Mouse (Mus musculus) kidney, postnatal 0 days (tissue): ENCODE results near the gene Sema5b. TPM values are rescaled to one million over a fixed set of nuclear protein-coding genes. Genes with fewer than 3 reads are reported as not detected.

Experiments
- ATAC-seq: fragments of 200-750 bp; cut with Nextera tagmentation; replicated peaks from 2 replicates; pipeline ENCODE4 v1.8.0; 2017; ENCODE audit warnings: low read depth, moderate number of reproducible peaks, moderate TSS enrichment, moderate library complexity; ENCODE audit not compliant: low FRiP score
- DNase-seq: peaks from one replicate; pipeline ENCODE4 v3.0.0-alpha.2; 2016; ENCODE audit warnings: low spot score
- H3K27ac ChIP-seq: fragments of 300-500 bp; sonication (generic); 2 replicates; pipeline ENCODE4 v1.5.1; 2014; ENCODE audit warnings: mild to moderate bottlenecking
- H3K27me3 ChIP-seq: fragments of 300-500 bp; sonication (generic); 2 replicates; pipeline ENCODE4 v1.6.1; 2014; ENCODE audit warnings: low read length, mixed read lengths; ENCODE audit not compliant: insufficient read depth
- H3K36me3 ChIP-seq: fragments of 300-500 bp; sonication (generic); 2 replicates; pipeline ENCODE4 v1.6.1; 2014; ENCODE audit warnings: low read length, mixed read lengths; ENCODE audit not compliant: insufficient read depth
- H3K4me1 ChIP-seq: fragments of 300-500 bp; sonication (generic); replicated peaks from 2 replicates; pipeline ENCODE4 v1.6.1; 2014; ENCODE audit warnings: antibody characterized with exemption, low read length, mixed read lengths; ENCODE audit not compliant: insufficient read depth
- H3K4me2 ChIP-seq: fragments of 300-500 bp; sonication (generic); 2 replicates; pipeline ENCODE4 v1.6.1; 2014; ENCODE audit warnings: mild to moderate bottlenecking, low read length, moderate library complexity, mixed read lengths
- H3K4me3 ChIP-seq: fragments of 300-500 bp; sonication (generic); replicated peaks from 2 replicates; pipeline ENCODE4 v1.5.1; 2014; ENCODE audit warnings: low read depth, low read length
- H3K9ac ChIP-seq: fragments of 300-500 bp; sonication (generic); 2 replicates; pipeline ENCODE4 v1.6.1; 2014; ENCODE audit warnings: low read depth, low read length
- H3K9me3 ChIP-seq: fragments of 300-500 bp; sonication (generic); replicated peaks from 2 replicates; pipeline ENCODE4 v1.6.1; 2016; ENCODE audit warnings: low read length, inconsistent platforms, mixed read lengths
- CTCF ChIP-seq: IDR thresholded peaks from 2 replicates; pipeline ENCODE4 v1.5.1; 2016; ENCODE audit warnings: antibody characterized with exemption, low read depth, mild to moderate bottlenecking, moderate library complexity
- WGBS: fragments of 180-500 bp; shearing (Covaris S2); extraction: QIAGEN DNeasy Blood & Tissue Kit; methylation state at CpG from one replicate; pipeline ENCODE4 v1.1.7; 2014; 5-methylcytosine and 5-hydroxymethylcytosine counted together
- polyA plus RNA-seq: library from polyadenylated mRNA; unstranded; fragments of >200 nt; fragmentation: Nextera tagmentation; extraction: Ambion mirVana; gene quantifications from 2 replicates; pipeline ENCODE4 v1.2.1, GENCODE M21; 2015

Sema5b gene
- polyA plus RNA-seq, 1 experiment from 2014 or later: 1.7 TPM

DNA sequence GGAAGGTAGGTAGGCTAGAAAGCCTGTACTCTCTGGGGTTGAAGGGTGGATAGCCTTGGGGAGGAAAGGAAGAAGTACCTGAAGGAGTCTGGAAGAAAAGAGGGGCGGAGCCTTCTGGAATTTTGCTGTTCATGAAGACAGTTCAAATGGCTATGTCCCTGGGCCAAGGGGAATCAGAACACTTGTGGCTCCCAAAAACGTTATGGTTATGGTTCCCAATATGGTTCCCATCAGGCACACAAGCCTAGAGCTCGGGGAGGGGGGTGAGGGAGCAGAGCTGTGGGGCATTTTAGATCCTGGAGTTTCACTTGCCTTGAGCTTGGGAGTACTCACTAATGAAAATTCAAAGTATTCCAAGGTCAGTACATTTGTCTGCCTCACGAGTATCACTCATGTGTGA is 123.9 kb downstream of the Sema5b start:
- H3K27me3 ChIP-seq: peaks cover 7% of the 10 kb centered on the region; the same call in 1 of the 2 replicates
- ATAC-seq (no peak), DNase-seq (no peak)
- H3K27ac ChIP-seq: no peak overlapping the region
- WGBS: 83% methylated on average over 4 of the region's 4 CpGs
- no peaks in the 10 kb centered on the region for H3K4me1 ChIP-seq
- H3K36me3 ChIP-seq: no peaks in the 10 kb centered on the region
- no peak overlapping the region for H3K4me2 ChIP-seq
- no peak for TF ChIP-seq CTCF
- H3K9me3 ChIP-seq: no peaks in the 10 kb centered on the region
- H3K9ac ChIP-seq: no peak overlapping the region
- no peak overlapping the region for H3K4me3 ChIP-seq

GRCm38 (mm10) chr16:35677511-35678113 is 136.7 kb downstream of the Sema5b start:
- no peaks in the 10 kb centered on the region for H3K4me1 ChIP-seq
- H3K9me3 ChIP-seq: no peaks in the 10 kb centered on the region
- no peaks in the 10 kb centered on the region for H3K36me3 ChIP-seq
- no peak overlapping the region for H3K27ac ChIP-seq
- no peak overlapping the region for H3K4me3 ChIP-seq
- no peaks in the 10 kb centered on the region for H3K27me3 ChIP-seq
- no peak overlapping the region for H3K4me2 ChIP-seq
- no peak for ATAC-seq
- no peak for DNase-seq
- H3K9ac ChIP-seq: no peak overlapping the region
- 64% methylated on average over 8 of the region's 8 CpGs for WGBS
- TF ChIP-seq CTCF: no peak

GRCm38 (mm10) chr16:35678476-35678875 is 137.5 kb downstream of the Sema5b start:
- ATAC-seq: no peak
- no peak for DNase-seq
- 40% methylated on average over 3 of the region's 3 CpGs for WGBS

GRCm38 (mm10) chr16:35681327-35682108 is 140.6 kb downstream of the Sema5b start:
- no peak for TF ChIP-seq CTCF
- Histone ChIP-seq H3K4me3 (no peak overlapping the region), H3K27ac (no peak overlapping the region), H3K9ac (no peak overlapping the region), H3K27me3 (no peaks in the 10 kb centered on the region), H3K4me2 (no peak overlapping the region), H3K4me1 (no peaks in the 10 kb centered on the region), H3K36me3 (no peaks in the 10 kb centered on the region), H3K9me3 (no peaks in the 10 kb centered on the region)
- DNase-seq (no peak), ATAC-seq (no peak)
- WGBS: 63% methylated on average over 17 of the region's 17 CpGs

More at GRCm38 (mm10) chr16:35678476-35678875, 137.5 kb downstream of the Sema5b start:
- Histone ChIP-seq H3K9ac (no peak overlapping the region), H3K36me3 (no peaks in the 10 kb centered on the region), H3K4me1 (no peaks in the 10 kb centered on the region), H3K27me3 (no peaks in the 10 kb centered on the region), H3K9me3 (no peaks in the 10 kb centered on the region), H3K27ac (no peak overlapping the region), H3K4me3 (no peak overlapping the region), H3K4me2 (no peak overlapping the region)
- no peak for TF ChIP-seq CTCF

- H3K9me3 ChIP-seq: no peaks in the 10 kb centered on the region
Observed at GRCm38 (mm10) chr16:35685027-35685426, 144.1 kb downstream of the Sema5b start.

DNA sequence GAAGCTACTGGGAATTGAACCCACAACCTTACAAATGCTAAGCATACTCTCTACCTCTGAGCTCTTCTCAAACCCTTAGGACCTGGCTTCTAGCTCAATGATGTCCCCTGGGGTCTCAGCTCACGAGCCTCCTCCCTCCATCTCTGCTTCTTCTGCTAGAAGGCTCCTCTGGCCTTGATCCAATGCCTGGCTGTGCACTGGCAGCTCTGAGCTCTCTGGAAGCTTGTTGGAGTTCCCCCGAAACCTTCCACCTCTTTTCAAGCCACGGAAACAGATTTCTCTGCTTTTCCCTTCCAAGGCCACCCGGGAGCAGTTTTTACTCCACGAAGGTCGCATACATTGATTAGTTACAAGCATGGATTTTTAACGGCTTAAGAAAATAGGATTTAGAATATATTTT is 145.5 kb downstream of the Sema5b start:
- Histone ChIP-seq H3K9me3 (no peaks in the 10 kb centered on the region), H3K4me3 (no peak overlapping the region), H3K4me2 (no peak overlapping the region), H3K9ac (no peak overlapping the region), H3K4me1 (no peaks in the 10 kb centered on the region), H3K36me3 (no peaks in the 10 kb centered on the region), H3K27me3 (no peaks in the 10 kb centered on the region), H3K27ac (no peak overlapping the region)
- WGBS: 71% methylated on average over 7 of the region's 7 CpGs
- ATAC-seq (no peak), DNase-seq (no peak)
- no peak for TF ChIP-seq CTCF

More at GRCm38 (mm10) chr16:35685027-35685426, 144.1 kb downstream of the Sema5b start:
- Histone ChIP-seq H3K9ac (no peak overlapping the region), H3K27ac (no peak overlapping the region), H3K4me2 (no peak overlapping the region), H3K4me1 (no peaks in the 10 kb centered on the region), H3K4me3 (no peak overlapping the region), H3K27me3 (no peaks in the 10 kb centered on the region), H3K36me3 (no peaks in the 10 kb centered on the region)
- ATAC-seq: no peak
- no peak for TF ChIP-seq CTCF
- WGBS: 50% methylated on average over 13 of the region's 13 CpGs
- DNase-seq: no peak
